Mouse (Mus musculus) hindbrain, embryonic 10.5 days (tissue): Measurements from ENCODE around the gene Frrs1l. TPM values are rescaled to one million over a fixed set of nuclear protein-coding genes. Genes with fewer than 3 reads are reported as not detected.

Experiments
- DNase-seq: peaks from one replicate; pipeline ENCODE4 v3.0.0-alpha.2; 2017; ENCODE audit warnings: low spot score
- H3K27ac ChIP-seq: fragments of 300-500 bp; sonication (generic); 2 replicates; pipeline ENCODE4 v1.5.1; 2016; ENCODE audit warnings: mild to moderate bottlenecking, moderate library complexity
- H3K27me3 ChIP-seq: fragments of 300-500 bp; sonication (generic); 2 replicates; pipeline ENCODE4 v1.6.1; 2016; ENCODE audit warnings: mild to moderate bottlenecking; ENCODE audit not compliant: poor library complexity, insufficient read depth, severe bottlenecking
- H3K36me3 ChIP-seq: fragments of 300-500 bp; sonication (generic); 2 replicates; pipeline ENCODE4 v1.6.1; 2016; ENCODE audit warnings: mild to moderate bottlenecking, moderate library complexity
- H3K4me1 ChIP-seq: fragments of 300-500 bp; sonication (generic); replicated peaks from 2 replicates; pipeline ENCODE4 v1.6.1; 2016; ENCODE audit warnings: mild to moderate bottlenecking
- H3K4me3 ChIP-seq: fragments of 300-500 bp; sonication (generic); 2 replicates; pipeline ENCODE4 v1.5.1; 2016; ENCODE audit warnings: mild to moderate bottlenecking, moderate library complexity
- H3K9me3 ChIP-seq: fragments of 300-500 bp; sonication (generic); 2 replicates; pipeline ENCODE4 v1.6.1; 2016; ENCODE audit warnings: mild to moderate bottlenecking, moderate library complexity
- whole genome bisulfite sequencing: fragments of 180-500 bp; shearing (Covaris S2); methylation state at CpG from one replicate; pipeline ENCODE4 v1.1.7; 2016; 5-methylcytosine and 5-hydroxymethylcytosine counted together
- polyA plus RNA-seq: library from polyadenylated mRNA; unstranded; fragments of >200 nt; fragmentation: Nextera tagmentation; extraction: Ambion mirVana; gene quantifications from 2 replicates; pipeline ENCODE4 v1.2.1, GENCODE M21; 2016

Frrs1l gene
- 2.5 and 2.6 TPM in 2 replicates for polyA plus RNA-seq

- H3K4me3 ChIP-seq = peak within 1 kb of the TSS; percentile 81
- under 1% methylated on average over 44 of the region's 44 CpGs for WGBS
- H3K9me3 ChIP-seq = peaks cover 7% of the 10 kb centered on the region; the same call in 1 of the 2 replicates
- H3K27ac ChIP-seq = peak within 1 kb of the TSS; percentile 89
- H3K4me1 ChIP-seq = peaks cover 14% of the 10 kb centered on the region
- H3K27me3 ChIP-seq = peaks cover 50% of the 10 kb centered on the region
- DNase-seq = no peak
- H3K36me3 ChIP-seq = no peaks in the 10 kb centered on the region
These were observed at the start of gene Frrs1l for GRCm38 (mm10) chr4:56990215-56990584. Gene Frrs1l, minus strand, starts transcription at chr4:56990391.

- Histone ChIP-seq H3K4me1 (peaks cover 23% of the 10 kb centered on the region), H3K4me3 (peak overlapping the region; percentile 52), H3K36me3 (no peaks in the 10 kb centered on the region), H3K27me3 (peaks cover 21% of the 10 kb centered on the region), H3K27ac (peak overlapping the region; percentile 82), H3K9me3 (0 out of 2 replicates have a peak, but pooled peaks cover 7% of the 10 kb centered on the region)
- 14% methylated on average over 23 of the region's 23 CpGs for WGBS
- DNase-seq = peak; percentile 71
These were observed 49.2 kb upstream of the Frrs1l start for GRCm38 (mm10) chr4:57039127-57040031.

- WGBS = 75% methylated on average over 7 of the region's 7 CpGs
- peaks cover 21% of the 10 kb centered on the region for H3K27me3 ChIP-seq
- H3K4me1 ChIP-seq = peaks cover 23% of the 10 kb centered on the region
- DNase-seq = no peak
- no peaks in the 10 kb centered on the region for H3K36me3 ChIP-seq
- H3K9me3 ChIP-seq = 0 out of 2 replicates have a peak, but pooled peaks cover 7% of the 10 kb centered on the region
- no peak overlapping the region for H3K27ac ChIP-seq
- H3K4me3 ChIP-seq = no peak overlapping the region
These were observed 47.4 kb upstream of the Frrs1l start for GRCm38 (mm10) chr4:57037554-57037953.

- peaks cover 16% of the 10 kb centered on the region for H3K27me3 ChIP-seq
- no peak overlapping the region for H3K27ac ChIP-seq
- WGBS = 76% methylated on average over 5 of the region's 5 CpGs
- no peak overlapping the region for H3K4me3 ChIP-seq
- H3K36me3 ChIP-seq = no peaks in the 10 kb centered on the region
- DNase-seq = no peak
- H3K4me1 ChIP-seq = peaks cover 8% of the 10 kb centered on the region
- H3K9me3 ChIP-seq = no peaks in the 10 kb centered on the region
These were observed 44.0 kb upstream of the Frrs1l start for GRCm38 (mm10) chr4:57034169-57034568.

GRCm38 (mm10) chr4:57031440-57031839 lies 41.2 kb upstream of the Frrs1l start:
- Histone ChIP-seq H3K4me3 (no peak overlapping the region), H3K36me3 (no peaks in the 10 kb centered on the region), H3K4me1 (peaks cover 8% of the 10 kb centered on the region), H3K27ac (no peak overlapping the region), H3K9me3 (no peaks in the 10 kb centered on the region), H3K27me3 (no peaks in the 10 kb centered on the region)
- WGBS = 82% methylated on average over 4 of the region's 4 CpGs
- no peak for DNase-seq

- Histone ChIP-seq H3K27me3 (no peaks in the 10 kb centered on the region), H3K36me3 (no peaks in the 10 kb centered on the region), H3K9me3 (no peaks in the 10 kb centered on the region), H3K27ac (no peak overlapping the region; the same call in 1 of the 2 replicates), H3K4me1 (peaks cover 14% of the 10 kb centered on the region), H3K4me3 (no peak overlapping the region)
- 68% methylated on average over 10 of the region's 10 CpGs for WGBS
- no peak for DNase-seq
These were observed 37.8 kb upstream of the Frrs1l start for GRCm38 (mm10) chr4:57027954-57028353.

GRCm38 (mm10) chr4:57023527-57023926 lies 33.3 kb upstream of the Frrs1l start:
- 75% methylated on average over 3 of the region's 3 CpGs for WGBS
- no peak for DNase-seq
- peaks cover 14% of the 10 kb centered on the region for H3K4me1 ChIP-seq
- no peaks in the 10 kb centered on the region for H3K9me3 ChIP-seq
- H3K4me3 ChIP-seq = no peak overlapping the region
- no peaks in the 10 kb centered on the region for H3K27me3 ChIP-seq
- H3K36me3 ChIP-seq = no peaks in the 10 kb centered on the region
- H3K27ac ChIP-seq = no peak overlapping the region

- 90% methylated on average over 3 of the region's 3 CpGs for WGBS
- no peak for DNase-seq
- no peaks in the 10 kb centered on the region for H3K9me3 ChIP-seq
These were observed 31.1 kb upstream of the Frrs1l start for GRCm38 (mm10) chr4:57021288-57021687.

GRCm38 (mm10) chr4:57017229-57017628 lies 27.0 kb upstream of the Frrs1l start:
- WGBS = 25% methylated on average over 5 of the region's 5 CpGs

More at GRCm38 (mm10) chr4:57021288-57021687, 31.1 kb upstream of the Frrs1l start:
- Histone ChIP-seq H3K4me3 (no peak overlapping the region), H3K36me3 (no peaks in the 10 kb centered on the region), H3K27me3 (peaks cover 6% of the 10 kb centered on the region), H3K27ac (no peak overlapping the region), H3K4me1 (peaks cover 13% of the 10 kb centered on the region; the same call in 1 of the 2 replicates)

GRCm38 (mm10) chr4:57016366-57017171 lies 26.4 kb upstream of the Frrs1l start:
- Histone ChIP-seq H3K27me3 (peaks cover 12% of the 10 kb centered on the region), H3K9me3 (no peaks in the 10 kb centered on the region), H3K4me3 (no peak overlapping the region), H3K36me3 (no peaks in the 10 kb centered on the region), H3K27ac (peak overlapping the region; percentile 45; the same call in 1 of the 2 replicates), H3K4me1 (peaks cover 7% of the 10 kb centered on the region; the same call in 1 of the 2 replicates)
- WGBS = 51% methylated on average over 18 of the region's 18 CpGs
- DNase-seq = no peak

More at GRCm38 (mm10) chr4:57017229-57017628, 27.0 kb upstream of the Frrs1l start:
- DNase-seq = peak; percentile 82
- Histone ChIP-seq H3K4me1 (peaks cover 7% of the 10 kb centered on the region; the same call in 1 of the 2 replicates), H3K4me3 (no peak overlapping the region), H3K9me3 (no peaks in the 10 kb centered on the region), H3K27ac (no peak overlapping the region), H3K27me3 (peaks cover 12% of the 10 kb centered on the region), H3K36me3 (no peaks in the 10 kb centered on the region)

GRCm38 (mm10) chr4:57015032-57015431 lies 24.8 kb upstream of the Frrs1l start:
- DNase-seq = no peak
- no peak overlapping the region for H3K4me3 ChIP-seq
- peaks cover 15% of the 10 kb centered on the region for H3K4me1 ChIP-seq
- WGBS = 85% methylated on average over 5 of the region's 5 CpGs
- no peak overlapping the region for H3K27ac ChIP-seq
- no peaks in the 10 kb centered on the region for H3K36me3 ChIP-seq
- no peaks in the 10 kb centered on the region for H3K9me3 ChIP-seq
- peaks cover 16% of the 10 kb centered on the region for H3K27me3 ChIP-seq

GRCm38 (mm10) chr4:57011454-57012046 lies 21.4 kb upstream of the Frrs1l start:
- 71% methylated on average over 8 of the region's 8 CpGs for whole genome bisulfite sequencing
- H3K36me3 ChIP-seq = no peaks in the 10 kb centered on the region
- no peak overlapping the region for H3K4me3 ChIP-seq
- peaks cover 9% of the 10 kb centered on the region for H3K4me1 ChIP-seq
- no peaks in the 10 kb centered on the region for H3K9me3 ChIP-seq
- H3K27ac ChIP-seq = no peak overlapping the region
- H3K27me3 ChIP-seq = peaks cover 17% of the 10 kb centered on the region
- no peak for DNase-seq
